Mouse (Mus musculus): ENCODE data around the gene Appl1. TPM values are rescaled to one million over a fixed set of nuclear protein-coding genes. Genes with fewer than 3 reads are reported as not detected.
"Not testable (repeated sequence)": the region's sequence is repeated elsewhere in the genome, so short reads cannot be mapped to it uniquely, and the experiment has no call there.

Gene Appl1
- polyA plus RNA-seq, 1 experiment from 2014 or later: 14.9 TPM

DNA sequence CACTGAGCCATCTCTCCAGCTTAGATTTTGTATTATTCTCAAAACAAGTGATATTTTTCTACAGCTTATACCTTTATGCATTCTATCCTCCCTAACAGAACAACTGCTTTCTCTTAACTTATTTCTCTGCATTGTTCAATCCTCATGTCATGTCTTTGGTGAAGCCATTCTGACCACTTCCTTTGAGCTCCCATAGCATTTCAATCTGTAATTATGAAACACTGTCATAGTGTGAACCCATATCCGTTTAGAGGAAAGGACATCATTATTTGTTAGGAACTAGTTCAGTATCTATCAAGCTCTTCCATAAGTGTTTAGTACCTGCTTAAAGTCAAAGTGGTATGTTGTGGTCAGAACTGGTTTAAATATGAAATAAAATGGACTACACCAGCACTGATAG, 10.5 kb downstream of the Appl1 start:
- H3K27me3 ChIP-seq (replicated peaks; ENCODE audit: control insufficient read depth, insufficient read depth, low read length): no peaks in the 10 kb centered on the region
- no peak overlapping the region for H3K9ac ChIP-seq (ENCODE audit: low read depth, low read length)
- no peaks in the 10 kb centered on the region for H3K4me1 ChIP-seq (replicated peaks; ENCODE audit: control insufficient read depth, insufficient read depth, low read length)
- no peaks in the 10 kb centered on the region for H3K9me3 ChIP-seq (ENCODE audit: control insufficient read depth)
- TF ChIP-seq CTCF (IDR thresholded peaks at IDR 0.05; ENCODE audit: low read depth): no peak
- H3K4me2 ChIP-seq (replicated peaks; ENCODE audit: low read depth): no peak overlapping the region
- H3K36me3 ChIP-seq (ENCODE audit: control insufficient read depth, insufficient read depth): peaks cover 22% of the 10 kb centered on the region
- no peak for ATAC-seq
- no peak overlapping the region for H3K27ac ChIP-seq (ENCODE audit: low read depth, low read length)
- WGBS: 88% methylated on average over 1 of the region's 1 CpGs
- H3K4me3 ChIP-seq (ENCODE audit: low read depth, low read length): no peak overlapping the region

DNA sequence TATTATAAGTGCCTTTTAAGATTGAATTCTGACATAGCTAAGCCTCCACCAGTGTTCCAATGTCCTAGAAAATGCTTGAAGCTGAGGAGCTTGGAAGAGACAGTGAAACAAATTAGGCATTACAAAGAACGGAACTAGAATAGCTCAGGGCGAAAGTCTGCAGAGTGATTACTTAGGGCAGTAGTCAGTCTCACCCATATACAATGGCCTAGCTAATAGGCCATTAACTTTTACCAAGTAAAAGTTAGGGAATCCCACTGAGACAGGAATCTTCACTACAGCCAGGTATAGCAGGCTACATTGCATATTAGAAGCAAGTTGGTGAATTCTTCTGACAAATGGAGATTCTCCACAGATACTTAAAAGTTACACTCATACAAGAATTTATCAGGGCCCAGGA, 14.9 kb downstream of the Appl1 start:
- H3K36me3 ChIP-seq (ENCODE audit: control insufficient read depth, insufficient read depth); ATAC-seq; H3K9me3 ChIP-seq (ENCODE audit: control insufficient read depth); H3K27ac ChIP-seq (ENCODE audit: low read depth, low read length); H3K4me1 ChIP-seq (replicated peaks; ENCODE audit: control insufficient read depth, insufficient read depth, low read length); H3K27me3 ChIP-seq (replicated peaks; ENCODE audit: control insufficient read depth, insufficient read depth, low read length); H3K4me3 ChIP-seq (ENCODE audit: low read depth, low read length); H3K9ac ChIP-seq (ENCODE audit: low read depth, low read length); H3K4me2 ChIP-seq (replicated peaks; ENCODE audit: low read depth): not testable (repeated sequence)
- WGBS: 96% methylated on average over 2 of the region's 2 CpGs

DNA sequence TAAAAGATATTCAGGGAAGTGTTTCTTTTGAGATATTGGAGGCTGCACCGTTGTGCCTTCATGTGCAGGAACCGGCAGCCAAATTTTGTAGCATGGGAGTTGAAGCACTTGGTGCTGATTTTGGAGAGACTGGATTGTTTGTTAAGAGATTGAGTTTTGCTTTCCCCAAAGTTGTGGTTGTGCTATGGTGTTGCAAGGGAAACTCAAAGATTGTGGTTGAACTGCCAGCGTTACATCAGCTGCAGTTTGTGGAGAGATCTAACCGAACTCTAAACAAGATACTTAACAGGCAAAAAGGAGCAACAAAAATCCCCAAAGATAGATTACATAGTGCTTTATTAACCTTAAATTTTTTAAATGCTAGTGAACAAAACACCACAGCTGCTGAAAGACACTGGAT, 35.5 kb downstream of the Appl1 start:
- TF ChIP-seq CTCF (IDR thresholded peaks at IDR 0.05; ENCODE audit: low read depth): no peak
- Histone ChIP-seq H3K4me2 (replicated peaks; ENCODE audit: low read depth) (no peak overlapping the region), H3K9me3 (ENCODE audit: control insufficient read depth) (no peaks in the 10 kb centered on the region), H3K36me3 (ENCODE audit: control insufficient read depth, insufficient read depth) (peaks cover 12% of the 10 kb centered on the region; the same call in 1 of the 2 replicates), H3K4me3 (ENCODE audit: low read depth, low read length) (no peak overlapping the region), H3K27me3 (replicated peaks; ENCODE audit: control insufficient read depth, insufficient read depth, low read length) (no peaks in the 10 kb centered on the region), H3K4me1 (replicated peaks; ENCODE audit: control insufficient read depth, insufficient read depth, low read length) (no peaks in the 10 kb centered on the region), H3K9ac (ENCODE audit: low read depth, low read length) (no peak overlapping the region), H3K27ac (ENCODE audit: low read depth, low read length) (no peak overlapping the region)
- 93% methylated on average over 4 of the region's 4 CpGs for WGBS
- ATAC-seq: no peak

DNA sequence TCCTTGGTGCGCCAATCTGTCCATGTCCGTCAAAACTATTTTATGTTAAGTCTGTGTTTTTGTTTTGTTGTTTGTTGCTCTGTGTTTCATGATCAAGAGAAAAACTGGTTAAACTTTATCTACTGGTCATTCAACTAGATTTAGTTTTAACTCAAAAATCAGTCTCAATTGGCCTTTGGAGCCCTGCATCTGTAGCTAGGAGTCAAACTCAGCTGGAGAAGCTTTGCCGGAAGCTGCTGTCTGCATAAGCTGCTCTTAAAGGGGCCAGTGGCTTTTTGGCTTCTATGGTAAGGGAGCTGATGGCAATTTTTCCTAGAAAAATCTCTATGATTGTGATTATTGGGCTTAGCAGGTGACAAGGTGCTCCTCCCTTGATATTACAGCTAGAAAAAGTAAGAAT, 36.1 kb downstream of the Appl1 start:
- Histone ChIP-seq H3K4me3 (ENCODE audit: low read depth, low read length) (no peak overlapping the region), H3K36me3 (ENCODE audit: control insufficient read depth, insufficient read depth) (peaks cover 11% of the 10 kb centered on the region; the same call in 1 of the 2 replicates), H3K27me3 (replicated peaks; ENCODE audit: control insufficient read depth, insufficient read depth, low read length) (no peaks in the 10 kb centered on the region), H3K27ac (ENCODE audit: low read depth, low read length) (no peak overlapping the region), H3K9ac (ENCODE audit: low read depth, low read length) (no peak overlapping the region), H3K9me3 (ENCODE audit: control insufficient read depth) (no peaks in the 10 kb centered on the region), H3K4me1 (replicated peaks; ENCODE audit: control insufficient read depth, insufficient read depth, low read length) (no peaks in the 10 kb centered on the region), H3K4me2 (replicated peaks; ENCODE audit: low read depth) (no peak overlapping the region)
- WGBS: 96% methylated on average over 3 of the region's 3 CpGs
- no peak for TF ChIP-seq CTCF (IDR thresholded peaks at IDR 0.05; ENCODE audit: low read depth)
- ATAC-seq: no peak

DNA sequence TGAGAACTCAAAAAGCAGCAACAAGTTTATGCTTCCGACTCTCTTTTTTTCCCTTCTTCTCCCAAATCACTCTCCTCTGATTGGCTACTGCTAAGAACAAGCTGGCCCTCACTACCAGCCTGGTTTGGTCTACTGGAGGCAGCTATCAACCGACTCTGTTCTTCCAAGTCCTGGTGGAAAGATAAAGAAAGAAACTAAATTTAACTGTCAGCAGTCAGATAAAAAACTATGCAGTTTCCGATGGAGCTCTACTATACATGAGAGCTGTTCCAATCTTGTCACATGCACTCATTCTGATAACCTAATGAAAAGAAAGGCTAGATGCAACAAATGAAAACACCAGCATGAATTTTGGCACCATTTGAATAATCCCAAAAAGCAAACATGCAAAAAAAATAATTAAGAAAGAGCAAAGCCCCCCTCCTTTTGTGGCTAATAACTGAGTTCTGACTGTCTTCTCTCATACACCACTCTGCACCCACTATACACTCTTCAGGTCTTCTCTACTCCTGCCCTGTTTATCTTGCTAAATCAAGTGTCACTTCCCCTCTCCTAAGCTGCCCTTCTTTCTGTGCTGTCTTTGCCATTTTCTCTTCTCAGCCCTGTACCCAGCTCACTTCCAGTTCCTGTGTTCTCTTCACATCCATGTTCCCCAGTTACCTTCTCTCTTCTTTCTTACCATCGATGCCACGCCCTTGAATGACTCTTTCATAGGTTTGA, 47.2 kb downstream of the Appl1 start:
- no peak overlapping the region for H3K4me2 ChIP-seq (replicated peaks; ENCODE audit: low read depth)
- no peak overlapping the region for H3K9ac ChIP-seq (ENCODE audit: low read depth, low read length)
- H3K27ac ChIP-seq (ENCODE audit: low read depth, low read length): no peak overlapping the region
- no peaks in the 10 kb centered on the region for H3K4me1 ChIP-seq (replicated peaks; ENCODE audit: control insufficient read depth, insufficient read depth, low read length)
- no peak for ATAC-seq
- H3K4me3 ChIP-seq (ENCODE audit: low read depth, low read length): no peak overlapping the region
- WGBS: 84% methylated on average over 5 of the region's 5 CpGs
- H3K36me3 ChIP-seq (ENCODE audit: control insufficient read depth, insufficient read depth): peaks cover 44% of the 10 kb centered on the region
- no peaks in the 10 kb centered on the region for H3K27me3 ChIP-seq (replicated peaks; ENCODE audit: control insufficient read depth, insufficient read depth, low read length)
- TF ChIP-seq CTCF (IDR thresholded peaks at IDR 0.05; ENCODE audit: low read depth): no peak
- H3K9me3 ChIP-seq (ENCODE audit: control insufficient read depth): no peaks in the 10 kb centered on the region

DNA sequence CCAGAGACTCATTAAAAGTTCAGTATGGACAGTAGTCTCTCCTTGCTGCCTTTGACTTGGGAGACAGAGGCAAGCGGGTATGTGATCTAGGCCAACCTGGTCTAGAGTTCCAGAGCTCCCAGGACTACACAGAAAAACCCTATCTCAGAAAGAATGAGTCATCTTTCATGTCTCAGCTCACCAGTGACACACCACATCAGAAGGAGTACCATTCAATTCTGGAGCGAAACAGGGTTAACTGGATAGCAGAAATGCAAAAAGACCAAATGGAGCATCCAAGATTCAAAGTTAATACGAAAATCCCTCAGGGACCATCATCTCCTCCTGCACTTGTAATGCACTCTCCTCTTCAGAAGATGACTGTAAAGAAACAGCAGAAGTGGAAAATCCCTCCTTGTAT, 51.7 kb downstream of the Appl1 start:
- ATAC-seq: no peak
- WGBS: 98% methylated on average over 3 of the region's 3 CpGs
- Histone ChIP-seq H3K27ac (ENCODE audit: low read depth, low read length) (no peak overlapping the region), H3K9me3 (ENCODE audit: control insufficient read depth) (no peaks in the 10 kb centered on the region), H3K27me3 (replicated peaks; ENCODE audit: control insufficient read depth, insufficient read depth, low read length) (no peaks in the 10 kb centered on the region), H3K9ac (ENCODE audit: low read depth, low read length) (no peak overlapping the region), H3K4me1 (replicated peaks; ENCODE audit: control insufficient read depth, insufficient read depth, low read length) (no peaks in the 10 kb centered on the region), H3K4me2 (replicated peaks; ENCODE audit: low read depth) (no peak overlapping the region), H3K36me3 (ENCODE audit: control insufficient read depth, insufficient read depth) (peaks cover 25% of the 10 kb centered on the region), H3K4me3 (ENCODE audit: low read depth, low read length) (no peak overlapping the region)
- TF ChIP-seq CTCF (IDR thresholded peaks at IDR 0.05; ENCODE audit: low read depth): no peak

Measured in intestine, postnatal 0 days (tissue).